Mouse (Mus musculus) 3T3-L1 (cell line): ENCODE data around the gene Vmn2r114.
"Not testable (repeated sequence)": the region's sequence is repeated elsewhere in the genome, so short reads cannot be mapped to it uniquely, and the experiment has no call there.

Experiments used
- DNase-seq: peaks from one replicate; pipeline ENCODE4 v3.0.0-alpha.2; 2015; ENCODE audit warnings: low read depth, low spot score

The Vmn2r114 gene

GRCm38 (mm10) chr17:23312437-23312836 lies at the start of gene Vmn2r114:
TSS of gene Vmn2r114 (minus strand) at chr17:23312537.
- not testable (repeated sequence) for DNase-seq

GRCm38 (mm10) chr17:23351644-23352043 lies 39.3 kb upstream of the Vmn2r114 start:
- no peak for DNase-seq

- DNase-seq = not testable (repeated sequence)
Observed at GRCm38 (mm10) chr17:23343441-23343840, 31.1 kb upstream of the Vmn2r114 start, which contains the start of gene Vmn2r115. TSS of gene Vmn2r115 (plus strand) at chr17:23343741.

DNA sequence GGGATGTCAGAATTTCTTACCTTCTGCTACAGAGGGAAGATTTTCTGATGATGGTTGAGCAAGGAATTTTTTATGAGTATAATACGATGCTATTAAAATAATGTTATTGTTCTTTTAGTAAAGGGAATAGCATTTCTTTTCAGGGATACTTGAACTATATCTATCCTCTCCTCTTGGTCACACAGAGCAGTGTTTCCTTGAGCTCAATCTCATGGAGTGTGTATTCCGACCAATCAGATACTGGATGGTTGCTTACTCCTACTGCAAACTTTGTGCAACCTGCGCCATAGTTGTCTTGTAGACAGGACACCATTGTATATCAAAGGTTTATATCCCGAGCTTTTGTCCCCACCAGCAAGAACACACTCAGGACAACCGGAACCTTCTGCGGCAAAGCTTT lies 18.3 kb upstream of the Vmn2r114 start:
- no peak for DNase-seq
